Mouse (Mus musculus) heart, adult 2 months (tissue): Measurements from ENCODE around the gene Mpst.

Source experiments
- CTCF ChIP-seq: fragments of 200-600 bp; IDR thresholded peaks from 2 replicates; pipeline ENCODE4 v1.8.1; 2022; ENCODE audit warnings: antibody characterized with exemption, mild to moderate bottlenecking, moderate library complexity
- EP300 ChIP-seq: fragments of 200-500 bp; IDR thresholded peaks from 2 replicates; pipeline ENCODE4 v1.6.1; 2011; ENCODE audit warnings: low read depth, low read length, control low read depth; ENCODE audit not compliant: insufficient read depth

GRCm38 (mm10) chr15:78457193-78457592, 51.0 kb downstream of the Mpst start:
- TF ChIP-seq CTCF (no peak), EP300 (no peak)
